Mouse (Mus musculus) heart, adult 18-20 months (tissue): ENCODE results near the gene Whrn. TPM values are rescaled to one million over a fixed set of nuclear protein-coding genes. Genes with fewer than 3 reads are reported as not detected.

Experiments used
- DNase-seq, 2 experiments: peaks; one replicate each; pipeline ENCODE4 v3.0.0; 2021 to 2022; ENCODE audit warnings: mixed read lengths in 1 of 2
- total RNA-seq, 2 experiments: library from RNA; stranded (reverse); gene quantifications; 2 replicates each; pipeline ENCODE4 v1.2.3; 2021

The Whrn gene
- total RNA-seq, 2 experiments from 2014 or later: 15.2 to 23.6 TPM

- DNase-seq: no peak
These were observed 113.0 kb downstream of the Whrn start for GRCm38 (mm10) chr4:63382676-63383369.

- no peak for DNase-seq
These were observed 118.3 kb downstream of the Whrn start for GRCm38 (mm10) chr4:63377483-63377882.

- DNase-seq: peak in 1 of 2 experiments; percentile 37
These were observed 120.4 kb downstream of the Whrn start for GRCm38 (mm10) chr4:63375367-63375766.

GRCm38 (mm10) chr4:63374331-63374730, 121.5 kb downstream of the Whrn start:
- no peak for DNase-seq

GRCm38 (mm10) chr4:63373404-63373803, 122.4 kb downstream of the Whrn start:
- no peak for DNase-seq

GRCm38 (mm10) chr4:63371890-63372289, 123.9 kb downstream of the Whrn start:
- DNase-seq: peak; percentile 29 to 57

GRCm38 (mm10) chr4:63370897-63371296, 124.9 kb downstream of the Whrn start:
- DNase-seq: no peak

GRCm38 (mm10) chr4:63368577-63368976, 127.2 kb downstream of the Whrn start:
- DNase-seq: peak; percentile 83 to 95

Other genes with a start within 250 kb of the Whrn start
- 1 to 10 TPM in 1 of 2 experiments, under 1 TPM in 1; 0.84 to 3.7 TPM for gene Orm1, start 151.4 kb downstream of the Whrn start, total RNA-seq
- 1 to 10 TPM; 2.2 to 3.1 TPM for gene Orm3, start 139.8 kb downstream of the Whrn start, total RNA-seq
- under 1 TPM in 1 of 2 experiments, not detected in 1; 0.82 TPM for gene Orm2, start 133.5 kb downstream of the Whrn start, total RNA-seq
- gene Akna, start 92.6 kb downstream of the Whrn start, total RNA-seq: 1 to 10 TPM; 3.5 to 7.3 TPM
- 100 to 1,000 TPM; 143 to 157 TPM for gene Atp6v1g1, start 48.8 kb upstream of the Whrn start, total RNA-seq
- gene Tmem268, start 62.8 kb upstream of the Whrn start, total RNA-seq: 10 to 100 TPM; 13.8 to 14.5 TPM
- gene Gm11213, start 109.3 kb upstream of the Whrn start, total RNA-seq: not detected
- not detected for gene Tex48, start 126.4 kb upstream of the Whrn start, total RNA-seq
- not detected for gene Gm11214, start 167.4 kb upstream of the Whrn start, total RNA-seq
- gene Tnfsf15, start 249.1 kb upstream of the Whrn start, total RNA-seq: not detected